Mouse (Mus musculus) heart, postnatal 0 days (tissue): ENCODE data around the gene Lmna. TPM values are rescaled to one million over a fixed set of nuclear protein-coding genes. Genes with fewer than 3 reads are reported as not detected.

Source experiments
- ATAC-seq: fragments of 200-750 bp; cut with Nextera tagmentation; 2 replicates; pipeline ENCODE4 v1.8.0; 2017; ENCODE audit warnings: low read depth, moderate number of reproducible peaks, moderate library complexity; ENCODE audit not compliant: insufficient read depth
- DNase-seq: peaks from one replicate; pipeline ENCODE4 v3.0.0-alpha.2; 2016; ENCODE audit warnings: low spot score
- H3K27ac ChIP-seq: fragments of 300-500 bp; sonication (generic); 2 replicates; pipeline ENCODE4 v1.5.1; 2014; ENCODE audit warnings: low read depth, mild to moderate bottlenecking
- H3K27me3 ChIP-seq: fragments of 300-500 bp; sonication (generic); 2 replicates; pipeline ENCODE4 v1.6.1; 2014; ENCODE audit warnings: low read length, mixed read lengths; ENCODE audit not compliant: control insufficient read depth, insufficient read depth
- H3K36me3 ChIP-seq: fragments of 300-500 bp; sonication (generic); replicated peaks from 2 replicates; pipeline ENCODE4 v1.6.1; 2014; ENCODE audit warnings: low read length, mixed read lengths; ENCODE audit not compliant: control insufficient read depth, insufficient read depth
- H3K4me1 ChIP-seq: fragments of 300-500 bp; sonication (generic); 2 replicates; pipeline ENCODE4 v1.6.1; 2014; ENCODE audit warnings: antibody characterized with exemption; ENCODE audit not compliant: control insufficient read depth, insufficient read depth
- H3K4me2 ChIP-seq: fragments of 300-500 bp; sonication (generic); 2 replicates; pipeline ENCODE4 v1.6.1; 2014; ENCODE audit warnings: low read depth, mild to moderate bottlenecking, low read length, moderate library complexity
- H3K4me3 ChIP-seq: fragments of 300-500 bp; sonication (generic); 2 replicates; pipeline ENCODE4 v1.5.1; 2014; ENCODE audit warnings: low read depth, low read length
- H3K9ac ChIP-seq: fragments of 300-500 bp; sonication (generic); replicated peaks from 2 replicates; pipeline ENCODE4 v1.6.1; 2014; ENCODE audit warnings: low read depth, low read length, mixed read lengths
- H3K9me3 ChIP-seq: fragments of 300-500 bp; sonication (generic); replicated peaks from 2 replicates; pipeline ENCODE4 v1.6.1; 2016; ENCODE audit warnings: low read length; ENCODE audit not compliant: control insufficient read depth
- CTCF ChIP-seq: IDR thresholded peaks from 2 replicates; pipeline ENCODE4 v1.5.1; 2016; ENCODE audit warnings: antibody characterized with exemption, control low read depth, low read depth
- EP300 ChIP-seq: IDR thresholded peaks from 2 replicates; pipeline ENCODE4 v1.6.1; 2016; ENCODE audit warnings: antibody characterized with exemption, low read depth
- WGBS: fragments of 180-500 bp; shearing (Covaris S2); extraction: QIAGEN DNeasy Blood & Tissue Kit; methylation state at CpG from one replicate; pipeline ENCODE4 v1.1.7; 2014; 5-methylcytosine and 5-hydroxymethylcytosine counted together
- polyA plus RNA-seq: library from polyadenylated mRNA; unstranded; fragments of >200 nt; fragmentation: Nextera tagmentation; extraction: Ambion mirVana; gene quantifications from 2 replicates; pipeline ENCODE4 v1.2.1, GENCODE M21; 2015
- total RNA-seq: library from RNA; depleted of rRNA; stranded (reverse); fragments of >200 nt; gene quantifications from 2 replicates; pipeline ENCODE4 v1.2.3, GENCODE M21; 2014; ENCODE audit warnings: low replicate concordance

Gene Lmna
- total and polyA plus RNA-seq, 2 experiments from 2014 or later: 122 to 156 TPM

DNA sequence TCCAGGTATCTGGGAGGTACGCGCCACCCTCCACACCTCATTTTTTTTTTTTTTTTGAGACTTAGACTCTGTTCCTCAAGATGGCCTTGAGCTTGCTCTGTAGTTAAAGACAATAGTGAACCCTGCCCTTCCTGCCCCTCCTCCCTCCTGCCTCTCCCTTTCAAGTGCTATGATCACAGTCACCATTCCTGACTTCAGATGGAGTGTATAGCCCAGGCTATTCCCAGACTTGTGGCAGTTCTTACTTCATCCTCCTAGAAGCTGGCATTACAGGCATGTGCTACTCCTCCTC, 5.3 kb upstream of the Lmna start:
- Histone ChIP-seq H3K27me3 (no peaks in the 10 kb centered on the region), H3K4me1 (peaks cover 27% of the 10 kb centered on the region), H3K4me3 (no peak overlapping the region), H3K36me3 (no peaks in the 10 kb centered on the region), H3K9ac (no peak overlapping the region), H3K27ac (no peak overlapping the region), H3K4me2 (no peak overlapping the region), H3K9me3 (no peaks in the 10 kb centered on the region)
- DNase-seq (no peak), ATAC-seq (no peak)
- WGBS: 97% methylated on average over 2 of the region's 2 CpGs
- TF ChIP-seq EP300: no peak
- no peak for TF ChIP-seq CTCF

DNA sequence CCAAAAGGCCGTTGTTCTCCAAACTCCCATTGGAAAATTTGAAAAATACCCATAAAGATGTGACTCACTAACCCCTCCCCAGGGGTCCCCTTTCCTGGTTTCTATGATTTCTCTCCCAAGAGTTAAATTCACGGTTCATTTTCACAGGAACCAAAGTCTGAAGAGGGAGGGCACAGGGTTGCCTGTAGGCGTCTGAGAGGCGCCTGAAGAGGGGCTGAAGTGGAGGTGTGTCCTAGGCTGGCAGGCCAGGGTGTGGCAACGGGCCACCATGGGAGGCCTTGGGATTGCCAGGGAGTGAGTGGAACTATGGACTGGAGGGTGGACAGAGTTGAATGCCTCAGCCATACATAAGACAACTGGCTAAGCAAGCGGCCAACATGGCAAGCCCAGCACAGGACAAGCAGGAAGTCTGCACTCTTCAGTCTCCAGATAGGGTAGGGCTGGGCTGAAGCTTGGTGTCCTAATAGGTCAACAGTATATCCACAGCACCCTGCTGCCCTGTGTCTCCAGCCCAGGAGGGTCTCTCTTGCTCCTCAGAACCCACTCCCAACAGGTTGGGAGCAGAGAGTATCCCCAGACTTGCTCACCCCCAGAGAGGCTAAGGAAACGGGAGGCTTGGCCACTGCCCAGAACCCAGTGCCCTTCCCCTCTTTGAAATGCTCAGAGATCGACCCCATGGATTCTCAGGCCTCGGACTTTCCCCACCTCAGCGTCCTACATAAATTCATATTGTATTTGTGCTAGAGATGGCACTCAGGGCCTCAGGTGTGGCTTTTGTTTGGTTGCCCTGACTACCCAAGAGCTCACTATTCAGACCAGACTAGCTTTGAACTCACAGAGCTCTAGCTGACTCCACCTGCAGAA, 4.7 kb upstream of the Lmna start:
- Histone ChIP-seq H3K4me1 (peaks cover 29% of the 10 kb centered on the region), H3K27ac (peak overlapping the region; percentile 36), H3K9ac (no peak overlapping the region), H3K9me3 (no peaks in the 10 kb centered on the region), H3K27me3 (no peaks in the 10 kb centered on the region), H3K4me2 (no peak overlapping the region), H3K36me3 (no peaks in the 10 kb centered on the region), H3K4me3 (no peak overlapping the region)
- no peak for DNase-seq
- 69% methylated on average over 10 of the region's 10 CpGs for WGBS
- no peak for TF ChIP-seq EP300
- TF ChIP-seq CTCF: no peak
- no peak for ATAC-seq

- Histone ChIP-seq H3K27me3 (no peaks in the 10 kb centered on the region), H3K4me3 (no peak overlapping the region), H3K9me3 (no peaks in the 10 kb centered on the region), H3K27ac (peak overlapping the region; percentile 36), H3K4me2 (no peak overlapping the region; the same call in 1 of the 2 replicates), H3K4me1 (peaks cover 33% of the 10 kb centered on the region), H3K9ac (0 out of 2 replicates have a peak overlapping the region, but pooled peaks have one; percentile 17), H3K36me3 (no peaks in the 10 kb centered on the region)
- DNase-seq: no peak
- ATAC-seq: no peak
- WGBS: 78% methylated on average over 7 of the region's 7 CpGs
- TF ChIP-seq EP300 (no peak), CTCF (no peak)
Observed at GRCm38 (mm10) chr3:88513546-88514115, 3.9 kb upstream of the Lmna start.

DNA sequence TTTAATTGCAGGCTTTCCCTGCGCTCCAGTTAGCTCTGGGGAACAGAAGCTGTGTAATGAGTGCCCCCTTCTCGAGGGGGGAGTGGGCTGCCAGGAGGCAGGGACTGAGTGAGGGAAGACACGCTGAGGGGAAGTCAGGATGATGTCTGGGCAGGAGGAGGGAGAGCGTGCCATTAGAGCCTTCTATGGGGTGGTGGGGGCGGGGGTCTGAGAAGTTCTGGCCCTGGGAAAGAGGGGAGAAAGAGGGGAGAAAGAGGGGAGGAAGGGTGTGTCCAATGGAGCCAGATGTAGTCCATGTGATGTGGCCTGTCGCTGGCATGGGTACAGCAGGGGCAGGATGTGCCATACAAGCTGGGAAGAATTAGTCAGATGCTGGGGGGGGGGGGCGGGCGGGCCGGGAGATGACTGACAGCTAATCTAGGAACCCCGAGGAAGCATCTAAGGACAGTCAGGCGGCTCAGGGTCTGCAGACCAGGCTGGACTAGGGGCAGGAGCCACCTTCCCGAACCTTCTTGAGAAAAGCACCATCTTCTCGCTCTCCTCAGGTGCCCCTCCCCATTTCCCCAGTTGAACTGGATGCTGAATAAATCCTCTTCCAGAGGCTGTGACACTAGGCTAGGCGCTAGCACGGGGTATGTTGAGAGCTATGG, 3.3 kb upstream of the Lmna start:
- H3K9ac ChIP-seq: 0 out of 2 replicates have a peak overlapping the region, but pooled peaks have one; percentile 17
- TF ChIP-seq CTCF (no peak), EP300 (no peak)
- DNase-seq: no peak
- no peak overlapping the region for H3K4me3 ChIP-seq
- no peaks in the 10 kb centered on the region for H3K9me3 ChIP-seq
- no peak overlapping the region; the same call in 1 of the 2 replicates for H3K4me2 ChIP-seq
- no peaks in the 10 kb centered on the region for H3K36me3 ChIP-seq
- WGBS: 46% methylated on average over 11 of the region's 15 CpGs
- peak overlapping the region; percentile 44 for H3K27ac ChIP-seq
- no peaks in the 10 kb centered on the region for H3K27me3 ChIP-seq
- peaks cover 33% of the 10 kb centered on the region for H3K4me1 ChIP-seq
- no peak for ATAC-seq

DNA sequence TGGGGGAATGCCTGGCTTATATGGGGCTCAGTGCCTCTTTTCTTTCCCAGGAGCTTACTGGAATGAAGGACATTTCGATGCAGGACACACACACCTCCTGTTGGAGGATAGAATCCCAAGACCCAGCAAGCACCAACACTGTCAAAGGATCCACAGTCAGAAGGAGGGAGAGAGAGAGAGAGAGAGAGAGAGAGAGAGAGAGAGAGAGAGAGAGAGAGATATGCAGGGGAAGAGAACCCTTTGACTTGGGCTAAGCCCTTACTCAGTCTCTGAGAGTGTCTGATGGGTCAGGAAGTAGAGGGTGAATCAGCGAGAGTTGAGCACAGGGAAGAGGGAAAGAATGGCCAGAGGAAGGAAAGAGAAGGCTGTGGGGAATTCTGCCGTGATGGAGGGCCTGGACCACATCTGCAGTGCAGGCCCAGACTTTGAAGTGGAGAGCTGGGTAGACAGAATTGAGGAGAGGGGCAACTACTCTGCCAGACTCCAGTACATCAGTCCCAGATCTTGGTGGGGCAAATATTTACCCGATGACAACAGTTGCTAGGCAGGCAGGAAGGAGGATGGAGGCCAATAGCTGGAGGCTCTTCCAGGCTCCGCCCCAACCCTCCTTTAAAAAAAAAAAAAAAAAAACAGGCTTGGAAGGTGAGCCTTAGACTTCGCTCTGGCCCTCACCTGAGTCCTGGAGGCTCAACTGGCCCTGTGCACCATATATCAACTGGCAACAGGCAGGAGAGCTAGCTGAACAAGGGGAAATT, 2.6 kb upstream of the Lmna start:
- no peaks in the 10 kb centered on the region for H3K36me3 ChIP-seq
- H3K9me3 ChIP-seq: no peaks in the 10 kb centered on the region
- H3K9ac ChIP-seq: no peak overlapping the region
- TF ChIP-seq CTCF (no peak), EP300 (no peak)
- no peak overlapping the region for H3K4me3 ChIP-seq
- H3K27ac ChIP-seq: peak overlapping the region; percentile 44
- no peak overlapping the region; the same call in 1 of the 2 replicates for H3K4me2 ChIP-seq
- WGBS: 54% methylated on average over 6 of the region's 6 CpGs
- peaks cover 33% of the 10 kb centered on the region for H3K4me1 ChIP-seq
- no peak for ATAC-seq
- H3K27me3 ChIP-seq: no peaks in the 10 kb centered on the region
- no peak for DNase-seq
